Mouse (Mus musculus): ENCODE data around the gene Phf2.

- TF ChIP-seq CTCF (IDR thresholded peaks at IDR 0.05) (no peak), EP300 (IDR thresholded peaks at IDR 0.05; ENCODE audit: insufficient read depth, low read depth, low read length) (no peak)
Observed at GRCm38 (mm10) chr13:48911426-48911825, 40.5 kb upstream of the Phf2 start.
